Mouse (Mus musculus) urinary bladder, postnatal 25 days (tissue): ENCODE data around the gene Snrpb.

Source experiments
- DNase-seq: peaks from one replicate; pipeline ENCODE4 v3.0.0; 2022; ENCODE audit warnings: low spot score

The Snrpb gene

GRCm38 (mm10) chr2:130178706-130179506, at the start of gene Snrpb:
Snrpb (minus strand) TSS chr2:130179403.
- DNase-seq: peak; percentile 82

- no peak for DNase-seq
Observed at GRCm38 (mm10) chr2:130211581-130211980, 32.4 kb upstream of the Snrpb start.

- DNase-seq: no peak
Observed at GRCm38 (mm10) chr2:130209636-130210035, 30.4 kb upstream of the Snrpb start.

DNA sequence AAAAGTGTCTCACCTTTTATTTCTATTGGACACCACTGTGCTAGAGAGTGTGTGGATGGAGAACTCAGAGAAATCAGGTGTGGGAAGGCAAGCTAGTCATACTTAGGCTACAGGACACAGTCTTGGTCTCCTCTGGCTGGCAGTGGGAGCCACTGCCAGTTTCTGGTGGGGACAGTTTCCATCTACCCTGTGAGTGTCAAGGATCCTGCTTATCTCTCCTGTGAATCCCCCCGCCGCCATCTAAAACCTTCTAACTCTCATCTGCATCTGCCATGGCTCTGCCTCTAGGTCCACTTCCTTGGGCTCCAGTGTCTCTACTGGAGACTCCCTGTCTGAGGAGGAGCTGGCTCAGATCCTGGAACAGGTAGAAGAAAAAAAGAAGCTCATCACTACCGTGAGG, 28.8 kb upstream of the Snrpb start:
- DNase-seq: no peak

GRCm38 (mm10) chr2:130207376-130207775, 28.2 kb upstream of the Snrpb start:
- DNase-seq: no peak

GRCm38 (mm10) chr2:130200961-130201360, 21.8 kb upstream of the Snrpb start:
- DNase-seq: no peak

- DNase-seq: no peak
Observed at GRCm38 (mm10) chr2:130194894-130195293, 15.7 kb upstream of the Snrpb start, which contains the start of gene Tmc2. Tmc2 (plus strand) TSS chr2:130195194.

- no peak for DNase-seq
Observed at GRCm38 (mm10) chr2:130188391-130188790, 9.2 kb upstream of the Snrpb start.

- DNase-seq: no peak
Observed at GRCm38 (mm10) chr2:130179507-130180019, 360 bp upstream of the Snrpb start.

DNA sequence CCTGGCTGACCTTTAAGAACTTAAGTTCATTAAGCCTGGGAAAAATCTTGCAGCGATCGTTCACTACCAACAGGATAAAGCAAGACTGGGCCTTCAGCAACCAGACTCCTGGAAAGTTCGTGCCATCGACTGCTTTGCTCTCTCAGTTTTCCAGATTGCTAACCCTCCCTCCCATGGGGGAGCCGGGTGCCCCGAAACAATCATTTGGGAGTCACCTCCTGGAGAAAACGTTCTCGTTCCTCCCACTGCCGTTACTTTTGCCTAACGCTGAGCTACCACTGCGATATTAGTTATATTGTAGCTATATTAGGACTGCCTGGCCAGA, 860 bp downstream of the Snrpb start:
- DNase-seq: no peak

- no peak for DNase-seq
Observed at GRCm38 (mm10) chr2:130176820-130177219, 2.4 kb downstream of the Snrpb start.

DNA sequence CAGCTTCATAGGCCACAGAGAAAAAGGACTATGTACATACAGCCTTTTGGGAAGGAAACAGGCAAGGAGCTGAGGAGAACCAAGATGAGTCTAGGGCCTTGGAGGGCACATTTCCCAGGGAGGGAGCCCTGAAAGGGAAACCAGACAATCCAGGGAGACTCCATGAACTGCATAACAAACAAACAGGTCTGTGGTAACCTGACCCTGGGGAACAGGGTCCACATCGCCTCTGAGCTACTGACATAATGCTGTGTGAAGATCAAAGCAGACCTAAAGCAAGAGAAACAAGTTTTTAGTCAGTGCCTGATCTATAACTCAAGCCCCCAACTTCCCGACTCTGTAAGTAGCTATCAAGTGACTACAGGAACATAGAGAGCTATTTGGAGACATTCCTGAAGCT, 7.5 kb downstream of the Snrpb start:
- DNase-seq: no peak

GRCm38 (mm10) chr2:130167861-130168260, 11.3 kb downstream of the Snrpb start:
- peak; percentile 18 for DNase-seq

GRCm38 (mm10) chr2:130166311-130167214, 12.6 kb downstream of the Snrpb start:
- DNase-seq: no peak

DNA sequence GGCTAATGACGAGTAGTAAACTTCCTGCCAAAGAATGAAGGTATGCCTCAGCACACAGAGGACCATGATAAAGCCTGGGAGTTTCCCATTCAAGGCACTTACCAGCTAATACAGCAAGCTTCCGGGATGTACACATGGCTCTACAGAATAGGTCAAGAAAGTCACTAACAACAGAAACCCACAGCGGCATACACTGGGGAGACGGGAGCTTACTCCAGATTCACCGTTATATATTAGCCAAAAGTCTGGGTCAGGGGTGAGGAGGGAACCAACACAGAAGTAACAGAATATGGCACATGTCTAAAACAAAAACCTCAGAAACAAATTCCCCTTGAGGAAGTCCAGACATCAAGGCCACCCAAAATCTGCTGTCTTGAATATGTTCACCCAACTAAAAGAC, 16.5 kb downstream of the Snrpb start:
- no peak for DNase-seq

DNA sequence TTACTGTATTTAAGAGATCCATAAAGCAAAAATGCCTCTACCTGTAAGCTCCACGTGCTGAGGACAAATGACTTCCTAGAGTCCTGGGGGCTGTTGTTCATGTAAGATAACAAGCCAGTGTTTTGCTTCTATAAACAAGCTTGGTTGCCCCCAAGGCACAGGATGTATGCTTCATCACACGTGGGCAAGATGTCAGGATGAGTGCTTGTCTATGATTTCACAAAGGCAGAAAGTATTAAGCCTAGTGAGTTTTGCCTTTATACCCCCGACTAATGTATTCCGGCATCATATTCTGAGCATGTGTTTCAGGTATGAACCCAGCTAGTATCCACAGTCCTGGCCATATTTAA, 21.1 kb downstream of the Snrpb start:
- no peak for DNase-seq

DNA sequence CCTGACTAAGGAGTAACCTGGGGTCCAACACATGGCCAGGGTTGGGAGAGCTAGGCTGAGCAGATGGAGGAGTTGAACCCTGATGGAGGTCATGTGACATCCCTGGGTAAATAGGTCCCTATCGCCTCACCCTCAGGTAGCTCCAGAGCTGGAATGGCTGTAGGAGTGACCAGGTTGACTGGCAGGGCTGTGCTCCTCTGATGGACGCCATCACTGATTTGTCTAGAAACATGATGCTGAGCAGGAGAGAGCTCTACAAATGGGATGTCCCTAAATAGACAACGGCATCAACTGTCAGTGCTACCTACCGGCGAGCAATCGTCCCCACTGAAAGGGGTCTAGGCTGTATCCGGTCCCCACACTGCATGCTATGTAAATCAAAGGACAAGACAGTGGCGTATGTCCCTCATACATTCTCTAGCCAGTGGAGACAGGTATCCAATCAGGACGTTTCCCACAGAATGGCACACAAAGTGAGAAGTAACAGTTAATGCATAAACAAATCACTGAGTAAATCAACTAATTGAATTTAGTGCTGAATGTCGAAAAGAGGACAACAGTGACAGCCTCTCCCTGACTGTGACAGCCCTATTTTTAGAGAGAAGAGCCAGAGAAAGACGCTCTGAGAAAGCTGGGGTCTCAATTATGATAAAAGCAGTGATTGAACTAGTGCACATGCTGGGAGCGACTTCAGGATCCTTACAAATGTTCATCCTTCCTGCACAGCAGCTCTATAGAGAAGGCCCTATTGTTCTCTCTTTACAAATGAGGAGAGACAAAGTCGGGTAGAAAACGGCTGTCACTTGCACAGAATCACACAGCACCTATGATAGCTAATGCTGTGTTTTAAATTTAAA, 21.7 kb downstream of the Snrpb start:
- no peak for DNase-seq

- no peak for DNase-seq
Observed at GRCm38 (mm10) chr2:130155851-130156250, 23.4 kb downstream of the Snrpb start.

DNA sequence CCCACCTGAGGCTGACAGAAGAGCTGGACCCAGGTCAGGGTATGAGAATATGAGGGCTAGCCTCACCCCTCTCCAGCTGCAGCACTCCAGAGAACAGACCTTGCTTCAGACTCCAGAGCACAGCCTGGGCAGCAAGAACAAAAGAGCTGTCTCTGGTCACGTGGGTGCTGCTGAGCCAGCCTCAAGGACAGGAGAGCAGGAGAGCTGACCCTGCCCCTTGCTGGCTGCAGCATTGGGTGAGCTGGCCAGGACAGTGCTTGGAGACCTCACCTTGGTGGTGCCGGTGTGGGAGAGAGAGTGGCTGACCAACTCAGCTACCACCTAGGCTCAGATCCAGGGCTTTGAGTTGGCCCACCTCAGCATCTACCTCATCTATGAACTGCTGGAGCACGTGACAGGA, 24.0 kb downstream of the Snrpb start:
- DNase-seq: no peak

GRCm38 (mm10) chr2:130146089-130146668, 33.0 kb downstream of the Snrpb start:
- DNase-seq: no peak

- no peak for DNase-seq
Observed at GRCm38 (mm10) chr2:130144703-130145324, 34.4 kb downstream of the Snrpb start.
